Mouse (Mus musculus) ES-E14 (cell line): Measurements from ENCODE around the gene Dnajb8. TPM values are rescaled to one million over a fixed set of nuclear protein-coding genes. Genes with fewer than 3 reads are reported as not detected.

Experiments
- DNase-seq: peaks from one replicate; pipeline ENCODE4 v3.0.0-alpha.2; 2013; ENCODE audit warnings: low read depth, low spot score
- H3K27ac ChIP-seq: 2 replicates; pipeline ENCODE4 v1.5.1; 2012; ENCODE audit warnings: low read depth, mild to moderate bottlenecking, low read length, moderate library complexity, mixed read lengths; ENCODE audit not compliant: poor library complexity, insufficient read depth, severe bottlenecking
- H3K36me3 ChIP-seq: 2 replicates; pipeline ENCODE4 v1.6.1; 2012; ENCODE audit warnings: mild to moderate bottlenecking, low read length, moderate library complexity, mixed read lengths; ENCODE audit not compliant: control insufficient read depth, poor library complexity, insufficient read depth, severe bottlenecking
- H3K4me1 ChIP-seq, 2 experiments: fragments of 150-350 bp in 1 of 2; sonication (generic) in 1 of 2; 2 replicates each; pipeline ENCODE4 v1.6.1; 2012; ENCODE audit warnings: low read length in 2 of 2, mild to moderate bottlenecking in 1 of 2, mixed read lengths in 1 of 2; ENCODE audit not compliant: control insufficient read depth in 2 of 2, insufficient read depth in 2 of 2, poor library complexity in 1 of 2
- H3K4me3 ChIP-seq, 2 experiments: fragments of 150-350 bp in 1 of 2; sonication (generic) in 1 of 2; 2 replicates each; pipeline ENCODE4 v1.5.1; 2012; ENCODE audit warnings: low read length in 2 of 2, low read depth in 1 of 2, mild to moderate bottlenecking in 1 of 2, mixed read lengths in 1 of 2; ENCODE audit not compliant: insufficient read depth in 1 of 2, poor library complexity in 1 of 2, severe bottlenecking in 1 of 2
- H3K9ac ChIP-seq: 2 replicates; pipeline ENCODE4 v1.6.1; 2012; ENCODE audit warnings: low read depth, mild to moderate bottlenecking, low read length, mixed read lengths; ENCODE audit not compliant: poor library complexity, insufficient read depth, severe bottlenecking
- H3K9me3 ChIP-seq: fragments of 150-350 bp; sonication (generic); 2 replicates; pipeline ENCODE4 v1.6.1; 2012; ENCODE audit warnings: low read depth, mild to moderate bottlenecking, low read length; ENCODE audit not compliant: control insufficient read depth, insufficient read depth
- CHD2 ChIP-seq: IDR thresholded peaks from 2 replicates; pipeline ENCODE4 v1.6.1; 2014; ENCODE audit warnings: mild to moderate bottlenecking, low read depth, low read length, inconsistent platforms
- HCFC1 ChIP-seq: IDR thresholded peaks from 2 replicates; pipeline ENCODE4 v1.6.1; 2012; ENCODE audit warnings: low read length, inconsistent platforms, borderline replicate concordance; ENCODE audit not compliant: insufficient read depth
- MAFK ChIP-seq: IDR thresholded peaks from 2 replicates; pipeline ENCODE4 v1.6.1; 2014; ENCODE audit warnings: mild to moderate bottlenecking, low read depth, low read length, inconsistent platforms; ENCODE audit not compliant: insufficient read depth
- ZC3H11A ChIP-seq: IDR thresholded peaks from 2 replicates; pipeline ENCODE4 v1.6.1; 2012; ENCODE audit warnings: low read depth, mild to moderate bottlenecking, inconsistent platforms, low read length, borderline replicate concordance
- ZNF384 ChIP-seq: IDR thresholded peaks from 2 replicates; pipeline ENCODE4 v1.6.1; 2012; ENCODE audit warnings: low read depth, low read length, inconsistent platforms
- in situ Hi-C, 2 experiments: fragments of 600-800 bp; cut with MboI; formaldehyde crosslinking; loops; one replicate each; pipeline ENCODE4 v1.15.1; 2025; ENCODE audit warnings: low sequenced_read_pairs in 2 of 2, inconsistent platforms in 1 of 2; ENCODE audit not compliant: unreplicated experiment in 2 of 2
- total RNA-seq: library from RNA; depleted of rRNA; stranded (reverse); fragments of 300-350 nt; gene quantifications from 2 replicates; pipeline ENCODE4 v1.2.3, GENCODE M21; 2012

Gene Dnajb8
- total RNA-seq, 1 experiment = not detected

GRCm38 (mm10) chr6:88191411-88192070 is 30.5 kb upstream of the Dnajb8 start:
- DNase-seq = no peak
- no peak overlapping the region for H3K4me3 ChIP-seq

GRCm38 (mm10) chr6:88192756-88193155 is 29.3 kb upstream of the Dnajb8 start:
- H3K4me1 ChIP-seq = peaks cover 0 to 8% of the 10 kb centered on the region in 2 experiments; a peak in 1 of 4 replicates
- in situ Hi-C loops = no loop called here

More at GRCm38 (mm10) chr6:88191411-88192070, 30.5 kb upstream of the Dnajb8 start:
- no peaks in the 10 kb centered on the region for H3K9me3 ChIP-seq
- peaks cover 0 to 8% of the 10 kb centered on the region in 2 experiments; a peak in 1 of 4 replicates for H3K4me1 ChIP-seq
- TF ChIP-seq ZNF384 = no peak
- no peak for TF ChIP-seq HCFC1
- no peak for TF ChIP-seq CHD2
- TF ChIP-seq MAFK = no peak
- no peak for TF ChIP-seq ZC3H11A
- H3K9ac ChIP-seq = no peak overlapping the region
- in situ Hi-C loops = no loop called here
- H3K27ac ChIP-seq = no peak overlapping the region
- no peaks in the 10 kb centered on the region for H3K36me3 ChIP-seq

GRCm38 (mm10) chr6:88193433-88194052 is 28.5 kb upstream of the Dnajb8 start, which contains the start of gene Gata2:
Gata2 (plus strand) TSS chr6:88193891.
- Histone ChIP-seq H3K36me3 (no peaks in the 10 kb centered on the region), H3K27ac (no peak within 1 kb of the TSS), H3K4me1 (peaks cover 0 to 8% of the 10 kb centered on the region in 2 experiments; a peak in 1 of 4 replicates), H3K4me3 (peak within 1 kb of the TSS; percentile 45 to 57; a peak in 3 of 4 replicates), H3K9ac (peak within 1 kb of the TSS; percentile 17; the same call in 1 of the 2 replicates), H3K9me3 (no peaks in the 10 kb centered on the region)
- in situ Hi-C loops = no loop called here
- DNase-seq = no peak
- no peak for TF ChIP-seq MAFK
- TF ChIP-seq ZNF384 = no peak
- TF ChIP-seq ZC3H11A = no peak
- TF ChIP-seq HCFC1 = no peak
- TF ChIP-seq CHD2 = no peak

More at GRCm38 (mm10) chr6:88192756-88193155, 29.3 kb upstream of the Dnajb8 start:
- Histone ChIP-seq H3K4me3 (no peak overlapping the region), H3K36me3 (no peaks in the 10 kb centered on the region), H3K27ac (no peak overlapping the region), H3K9ac (no peak overlapping the region), H3K9me3 (no peaks in the 10 kb centered on the region)
- TF ChIP-seq ZC3H11A (no peak), HCFC1 (no peak), CHD2 (no peak)
- no peak for DNase-seq

GRCm38 (mm10) chr6:88194053-88194977 is 27.8 kb upstream of the Dnajb8 start:
- peak overlapping the region; percentile 45 to 57; a peak in 3 of 4 replicates for H3K4me3 ChIP-seq
- TF ChIP-seq MAFK = no peak
- TF ChIP-seq HCFC1 = no peak
- TF ChIP-seq ZNF384 = no peak
- TF ChIP-seq CHD2 = no peak
- TF ChIP-seq ZC3H11A = no peak
- H3K4me1 ChIP-seq = peaks cover 0 to 6% of the 10 kb centered on the region in 2 experiments; a peak in 1 of 4 replicates
- H3K9ac ChIP-seq = peak overlapping the region; percentile 17; the same call in 1 of the 2 replicates
- DNase-seq = no peak
- H3K27ac ChIP-seq = no peak overlapping the region
- in situ Hi-C loops = no loop called here
- H3K36me3 ChIP-seq = no peaks in the 10 kb centered on the region
- H3K9me3 ChIP-seq = no peaks in the 10 kb centered on the region
